Mouse (Mus musculus): Measurements from ENCODE around the gene Plcl1.

Plcl1 gene

DNA sequence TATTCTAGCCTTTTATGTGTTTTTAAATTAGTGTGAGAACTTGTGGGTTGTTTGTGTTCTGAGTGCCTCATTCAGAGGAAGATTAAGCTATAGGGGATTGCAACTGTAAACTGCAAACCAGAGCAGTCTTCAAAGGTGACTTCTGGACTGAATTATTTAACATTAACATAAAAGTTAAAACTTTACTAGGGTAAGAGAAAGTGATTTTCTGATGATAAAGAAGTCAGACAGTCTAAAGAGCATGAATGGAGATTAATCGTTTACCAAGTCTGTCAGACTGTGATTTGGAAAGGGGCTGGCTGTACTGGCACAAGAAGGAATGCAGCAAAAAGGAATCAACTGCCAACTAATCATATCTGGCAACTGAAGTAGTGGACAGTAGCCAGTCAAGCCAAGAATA, 301.2 kb downstream of the Plcl1 start:
- DNase-seq = no peak

DNA sequence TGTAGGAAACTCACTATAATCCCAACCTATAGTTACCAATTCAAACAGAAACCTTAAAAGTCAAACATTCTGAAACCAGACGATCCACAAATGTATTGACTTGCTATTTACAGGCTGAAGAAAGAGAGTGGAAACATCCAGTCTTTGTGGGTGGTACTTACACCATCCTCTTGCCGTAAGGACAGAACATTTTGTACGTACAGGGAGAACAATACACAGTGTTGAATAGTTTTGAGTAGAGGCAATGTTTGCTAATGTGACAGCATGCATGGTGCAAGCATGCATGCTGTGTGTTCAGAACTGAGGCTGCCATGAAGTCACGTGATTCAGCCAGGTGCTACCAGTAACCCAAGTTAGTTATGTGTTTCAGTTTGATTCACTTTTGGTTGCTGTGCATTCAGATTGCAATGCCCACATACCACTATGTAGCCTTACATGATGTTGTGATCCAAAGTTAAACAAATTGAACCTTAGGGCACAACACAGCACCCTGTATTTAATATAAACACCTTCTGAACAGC, 311.6 kb downstream of the Plcl1 start:
- DNase-seq = no peak

DNA sequence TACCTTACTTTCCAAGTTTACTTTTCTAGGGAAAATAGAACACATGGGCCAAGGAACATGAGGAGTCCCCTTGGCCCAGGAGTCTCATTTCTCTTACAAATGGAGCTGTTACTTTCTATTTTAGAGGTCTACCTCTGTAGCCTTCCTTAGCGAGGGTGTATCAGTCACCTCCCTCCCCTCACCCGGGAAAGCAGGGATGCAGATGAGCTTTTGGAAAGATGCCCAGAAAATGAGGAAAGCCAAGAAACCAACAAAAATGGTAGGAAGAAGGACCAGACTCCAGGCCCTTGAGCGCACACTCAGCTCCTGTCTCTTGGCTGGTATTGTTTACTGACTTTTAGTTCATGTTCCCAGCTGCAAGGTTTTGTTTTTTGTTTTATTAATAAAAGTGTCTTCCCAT, 319.7 kb downstream of the Plcl1 start:
- DNase-seq = no peak

DNA sequence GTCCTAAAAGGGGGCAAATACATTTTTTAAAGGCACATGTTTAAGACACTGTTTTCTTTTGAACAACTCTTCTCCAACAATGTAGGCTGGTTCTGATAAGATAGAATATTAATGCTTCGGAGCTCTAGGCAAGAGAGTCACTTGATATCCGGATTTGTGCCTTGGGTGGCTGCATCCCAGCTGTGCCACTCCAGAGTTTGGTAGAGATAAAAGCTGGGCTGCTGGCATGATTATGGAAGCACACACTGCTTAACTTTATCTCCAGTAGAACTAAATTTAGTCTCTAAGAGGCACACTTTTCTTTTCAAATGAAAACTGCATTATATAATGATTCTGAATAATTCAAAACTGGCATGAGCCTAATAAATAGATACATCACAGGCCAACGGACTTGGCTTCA, 323.6 kb downstream of the Plcl1 start:
- DNase-seq = no peak

DNA sequence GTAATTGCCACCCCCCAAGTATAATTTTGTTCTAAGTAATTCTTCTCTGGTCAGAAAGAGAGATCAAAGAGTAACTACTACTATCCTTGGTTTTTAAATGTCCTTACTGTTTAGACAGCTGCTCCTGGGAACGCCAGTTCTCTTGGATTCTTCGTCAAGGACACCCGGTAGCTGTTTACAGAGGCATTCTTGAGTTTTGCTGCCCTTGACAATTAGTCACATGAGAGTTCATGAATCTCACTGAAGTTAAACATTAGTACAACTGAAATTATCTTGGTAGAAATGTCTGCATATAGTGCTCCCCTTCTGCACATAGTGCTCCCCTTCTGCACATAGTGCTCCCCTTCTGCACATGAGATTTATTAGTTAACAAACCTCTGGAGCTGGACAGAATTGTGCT, 327.2 kb downstream of the Plcl1 start:
- no peak for DNase-seq

DNA sequence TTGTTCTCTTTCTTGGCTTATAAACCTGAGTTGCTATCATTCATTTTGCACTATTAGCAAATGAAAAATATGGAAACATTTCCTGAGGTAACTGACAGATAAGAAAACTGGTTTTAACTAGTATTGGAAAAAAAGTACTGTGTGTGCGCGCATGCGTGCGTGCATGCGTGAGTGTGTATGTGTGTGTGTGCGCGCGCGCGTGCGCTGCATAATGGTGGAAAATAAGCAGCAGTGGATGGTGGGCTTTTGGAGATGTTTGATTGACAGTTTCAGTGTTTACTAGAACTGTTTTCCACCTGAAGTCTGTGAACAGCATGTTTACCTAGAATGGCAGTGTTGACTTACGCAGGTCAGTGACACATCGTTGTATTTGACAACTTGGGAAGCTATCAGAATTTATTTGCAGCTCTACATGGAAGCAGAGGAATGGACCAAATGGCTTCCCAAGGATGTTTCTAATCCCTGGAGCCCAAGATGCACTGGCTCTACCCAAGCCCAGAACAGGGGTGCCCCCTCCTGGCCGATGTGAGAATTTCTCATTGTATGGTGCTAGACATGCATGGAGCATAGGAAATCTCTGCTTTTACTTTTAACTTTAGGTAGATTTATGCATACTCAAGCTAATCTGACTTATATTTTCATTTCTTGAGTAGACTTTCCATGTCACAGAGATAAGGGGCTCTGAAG, 330.5 kb downstream of the Plcl1 start:
- DNase-seq = peak; percentile 83

DNA sequence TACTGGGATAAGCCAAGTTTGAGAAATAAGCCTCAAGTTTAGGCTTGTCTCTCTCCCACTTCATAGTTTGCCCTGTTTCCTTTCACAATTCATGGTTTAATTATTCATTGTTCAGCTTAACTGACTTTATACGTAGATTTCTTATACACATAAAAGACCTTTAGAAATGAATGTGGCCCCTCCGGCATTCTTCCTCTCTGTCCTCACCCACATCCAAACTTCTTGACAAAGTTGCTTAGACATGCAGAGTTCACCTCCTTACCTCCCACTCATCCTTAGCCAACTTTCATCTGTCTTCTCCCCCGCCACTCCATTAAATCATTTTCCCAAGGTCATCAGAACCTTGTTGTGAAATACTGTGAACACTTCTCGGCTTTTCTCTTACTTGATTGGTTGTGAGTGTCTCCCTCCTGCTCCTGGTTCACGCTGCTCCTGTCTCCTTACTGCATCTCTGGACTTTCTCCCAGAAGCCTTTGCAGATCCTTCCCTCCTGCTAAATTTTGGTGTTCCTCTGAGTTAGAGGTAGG, 331.1 kb downstream of the Plcl1 start:
- no peak for DNase-seq

DNA sequence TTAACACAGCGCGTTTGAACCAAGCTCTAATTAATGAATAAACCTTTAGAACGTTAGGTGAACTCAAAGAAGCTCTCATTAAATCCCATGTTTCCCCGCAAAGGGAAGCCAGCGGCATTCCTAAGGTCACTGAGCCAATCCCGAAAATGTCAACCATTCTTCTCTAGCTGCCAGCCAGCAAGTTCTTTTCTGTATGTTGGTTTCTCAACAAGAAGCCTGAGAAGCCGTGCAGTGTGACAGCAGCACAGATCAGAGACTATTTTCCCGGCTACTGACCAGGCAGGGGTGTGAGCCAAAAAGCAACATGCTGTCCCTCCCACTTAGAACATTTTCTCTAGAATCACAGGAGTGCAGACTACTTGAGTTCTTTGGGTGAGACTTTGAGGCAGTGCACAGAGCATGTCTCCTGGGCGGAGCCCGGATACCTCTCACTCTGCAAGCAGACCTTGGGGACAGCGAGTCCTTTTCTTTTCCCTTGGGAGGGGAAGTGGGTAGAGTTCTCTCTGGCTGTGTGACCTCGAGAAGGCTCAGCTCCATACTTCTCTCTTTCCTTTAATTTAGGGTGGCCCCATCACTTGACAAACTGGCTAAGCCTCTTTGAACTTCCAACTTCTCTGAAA, 333.1 kb downstream of the Plcl1 start:
- no peak for DNase-seq

DNA sequence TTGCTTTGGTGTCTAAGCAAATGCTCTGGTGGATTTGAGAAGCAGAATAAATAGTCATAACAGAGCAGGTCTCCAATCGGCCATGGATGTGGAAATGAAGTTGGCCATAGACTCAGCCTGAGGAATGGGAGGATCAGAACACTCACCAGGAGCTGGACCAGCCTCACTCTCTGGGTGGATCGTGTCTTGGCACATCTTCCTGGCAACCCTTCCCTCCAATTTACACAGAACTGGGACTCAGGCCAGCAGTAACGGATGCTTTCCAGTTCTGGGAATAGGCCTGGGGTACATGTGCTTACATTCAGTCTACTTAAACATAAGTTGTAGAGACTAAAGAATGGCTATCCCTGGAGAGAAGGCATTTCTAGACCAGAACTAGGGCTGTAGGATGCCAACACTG, 336.2 kb downstream of the Plcl1 start:
- DNase-seq = peak; percentile 43

DNA sequence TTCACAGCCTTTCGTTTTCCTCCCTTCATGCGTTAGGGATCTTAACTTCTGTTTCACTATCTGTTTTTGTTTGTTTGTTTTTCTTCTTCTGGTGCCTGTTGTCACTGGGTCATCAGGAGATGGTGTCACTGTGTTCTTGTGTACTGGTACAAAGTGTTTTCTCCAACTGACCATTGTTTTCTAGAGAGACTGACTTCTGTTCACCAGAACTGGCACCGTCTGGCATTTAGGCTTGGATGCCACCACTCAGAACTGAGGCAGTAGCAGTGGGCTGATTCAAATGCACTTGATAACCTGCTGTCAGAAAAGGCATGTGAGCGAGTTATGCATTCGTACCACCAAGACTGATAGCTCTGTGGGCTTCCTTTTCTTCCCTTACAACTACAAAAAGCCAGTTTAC, 342.8 kb downstream of the Plcl1 start:
- peak; percentile 48 for DNase-seq

DNA sequence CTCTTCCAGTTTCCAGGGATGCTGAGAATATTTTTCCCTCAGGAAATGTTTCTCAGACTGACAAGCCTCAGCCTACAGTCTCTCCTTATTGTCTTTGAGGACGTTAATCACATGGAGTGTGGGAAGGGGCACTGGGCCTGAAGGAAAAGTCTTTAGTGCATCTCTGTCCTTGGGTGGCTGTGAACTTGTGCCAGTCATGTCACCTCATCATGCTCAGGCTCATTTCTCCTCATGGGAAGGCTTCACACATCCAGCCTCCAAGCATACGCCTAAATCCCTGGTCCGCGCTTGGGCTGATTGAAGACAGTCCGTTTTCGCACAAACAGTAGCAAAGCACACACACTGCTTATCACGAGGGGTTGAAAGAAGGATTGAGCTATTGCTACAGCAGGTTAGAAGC, 344.0 kb downstream of the Plcl1 start:
- no peak for DNase-seq

DNA sequence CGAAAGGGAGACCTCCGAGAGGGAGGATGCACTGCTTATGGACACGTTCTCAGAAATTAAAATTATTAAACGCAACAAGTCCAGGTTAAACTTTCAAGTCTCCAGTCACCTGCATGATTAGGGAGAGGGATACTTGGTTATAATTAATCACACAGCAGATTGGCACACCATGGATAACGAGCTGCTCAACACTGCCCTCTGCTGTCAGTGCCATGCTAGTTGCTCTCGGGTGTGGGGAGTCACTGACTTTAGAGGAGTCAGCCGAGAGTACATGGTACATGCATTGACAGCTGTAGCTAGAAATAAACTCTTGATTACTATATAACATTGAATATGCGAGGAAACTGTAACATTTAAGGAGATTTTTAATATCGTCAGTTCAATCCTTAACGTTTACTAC, 350.0 kb downstream of the Plcl1 start:
- peak; percentile 33 for DNase-seq

DNA sequence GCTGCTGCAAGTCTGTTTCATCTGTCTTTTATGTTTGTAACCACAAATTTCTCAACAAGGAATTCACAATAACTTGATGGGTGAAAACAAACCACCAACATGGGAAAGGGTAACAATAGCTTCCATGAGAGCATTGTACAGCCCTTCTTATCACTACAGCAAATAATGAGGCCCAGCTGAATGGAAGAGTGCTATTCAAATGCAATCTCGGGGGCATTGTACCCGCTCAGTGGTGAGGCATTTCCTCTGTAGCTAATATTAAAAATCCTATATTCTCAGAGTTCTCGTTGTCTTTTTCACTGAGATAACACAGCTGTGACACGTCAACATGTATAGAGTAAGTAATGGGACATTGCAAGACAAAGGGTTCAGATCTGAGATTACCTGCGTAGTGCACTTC, 356.6 kb downstream of the Plcl1 start:
- no peak for DNase-seq

DNA sequence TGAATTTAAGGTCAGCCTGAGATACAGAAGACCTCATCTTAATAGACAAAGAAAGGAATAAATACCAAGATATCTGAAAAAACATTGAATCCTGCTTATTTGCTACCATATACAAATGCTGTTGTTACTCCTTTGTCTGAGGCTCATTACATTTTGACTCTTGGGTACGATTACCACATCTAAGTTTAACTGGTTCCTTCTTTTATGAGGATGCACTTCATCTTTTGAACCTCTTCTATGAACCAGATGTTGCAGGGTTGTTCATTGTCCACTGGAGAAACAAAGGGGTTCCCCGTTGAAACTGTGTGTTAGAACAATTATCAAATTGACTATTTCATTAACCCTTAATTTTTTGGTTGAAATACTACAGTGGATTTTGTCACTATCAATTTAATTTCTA, 357.4 kb downstream of the Plcl1 start:
- no peak for DNase-seq

DNA sequence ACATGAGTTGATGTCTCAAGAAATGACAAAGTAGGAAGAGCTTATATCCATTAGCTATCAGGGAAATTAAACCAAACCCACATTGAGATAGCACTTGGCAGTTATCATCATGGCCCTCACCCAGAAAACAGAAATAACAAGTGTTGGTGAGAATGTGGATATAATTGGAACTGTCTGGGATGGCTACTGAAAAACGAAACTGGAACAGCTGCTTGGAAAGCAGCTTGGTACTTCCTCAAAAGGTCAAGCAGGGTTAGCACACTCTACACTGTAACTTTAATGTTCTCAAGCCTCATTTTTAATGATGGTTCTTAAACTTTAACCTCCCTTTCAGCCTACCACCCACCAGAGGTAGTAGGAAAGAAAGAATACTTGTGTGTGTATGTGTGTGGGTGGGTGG, 361.0 kb downstream of the Plcl1 start:
- no peak for DNase-seq

DNA sequence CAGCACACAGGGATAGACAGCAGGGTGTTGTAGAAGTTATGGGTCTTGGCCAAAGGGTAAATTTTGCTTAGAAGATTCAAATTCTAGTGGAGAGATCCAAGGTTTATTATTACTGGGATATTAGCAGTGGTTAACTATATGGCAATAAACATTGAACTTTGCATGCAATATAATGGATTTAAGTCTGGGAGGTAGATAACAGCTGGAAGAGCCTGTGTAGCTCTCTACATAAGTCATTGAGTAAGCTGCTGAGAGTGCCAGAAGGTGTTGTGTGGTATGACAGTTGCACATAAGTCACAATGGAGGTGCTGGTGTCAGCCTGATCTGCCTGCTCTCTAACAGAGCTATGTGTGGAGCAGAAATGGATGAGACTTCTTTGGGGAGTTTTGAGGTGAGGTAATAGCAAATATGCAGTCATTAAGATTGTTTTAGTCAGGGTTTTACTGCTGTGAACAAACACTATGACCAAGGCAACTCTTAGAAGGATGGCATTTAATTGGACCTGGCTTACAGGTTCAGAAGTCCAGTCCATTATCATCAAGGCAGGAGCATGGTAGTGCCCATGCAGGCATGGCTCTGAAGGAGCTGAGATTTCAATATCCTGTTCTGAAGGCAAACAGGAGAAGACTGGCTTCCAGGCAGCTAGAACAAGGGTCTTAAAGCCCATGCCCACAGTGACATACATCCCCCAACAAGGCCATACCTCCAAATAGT, 364.5 kb downstream of the Plcl1 start:
- DNase-seq = no peak

DNA sequence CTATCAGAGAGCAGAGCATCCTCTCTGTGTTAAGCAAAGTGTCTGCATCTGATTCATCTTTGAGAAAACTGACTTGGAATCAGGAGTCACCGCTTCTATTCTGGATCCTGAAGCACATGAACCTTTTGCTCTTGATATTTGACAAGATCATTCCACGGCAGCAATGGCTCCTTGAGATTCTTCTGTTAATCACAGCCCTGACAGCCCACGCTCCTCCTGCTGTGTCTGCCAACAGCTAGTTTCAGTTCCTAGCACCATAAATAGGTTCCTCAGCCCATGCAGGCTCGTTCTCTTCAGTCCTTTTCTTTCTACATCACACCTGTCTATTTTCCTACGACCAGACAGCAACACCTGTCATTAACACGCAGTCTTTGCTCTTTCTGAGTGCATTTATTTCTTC, 387.1 kb downstream of the Plcl1 start:
- DNase-seq = peak; percentile 75

Measured in right cerebral cortex, adult 18-20 months (tissue).